14 mouse cellular contexts compared by ENCODE assay signal in the genomic region with DNA sequence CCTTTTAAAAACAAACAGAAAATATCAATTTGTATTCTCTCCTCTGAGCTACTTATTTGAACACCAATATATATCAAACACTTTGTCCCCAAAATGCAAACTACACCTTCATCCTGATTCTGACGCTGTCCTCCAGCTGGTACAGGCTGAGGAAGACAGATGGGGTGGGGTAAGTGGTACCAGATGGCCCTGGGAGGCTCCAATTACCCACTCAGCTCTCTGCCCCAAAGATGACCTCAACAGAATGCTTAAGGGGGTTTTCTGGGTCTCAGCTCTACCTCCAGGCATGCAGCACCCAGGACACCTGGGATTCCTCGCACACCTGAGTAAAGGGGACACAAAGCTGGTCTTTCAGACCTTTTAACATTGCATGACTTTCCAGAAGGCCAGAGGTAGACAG. TPM values are rescaled to one million over a fixed set of nuclear protein-coding genes. Genes with fewer than 3 reads are reported as not detected.
DNase-seq lines count a peak whose midpoint lies in the region; ATAC-seq and TF ChIP-seq lines count a peak whose summit lies in the region.
"Had no signal": no experiment of that assay in that cellular context is flagged by ENCODE, and none has a peak within 500 bp of the region (broad histone marks: within the 10 kb centered on the region; RNA-seq: fewer than 3 reads in every experiment).

No protein-coding gene starts in this region.

- DNase-seq in forebrain, postnatal 0 days = no peak
- peak; percentile 16 for DNase-seq in 3T3-L1 (ENCODE audit: low read depth, low spot score)
- peak; percentile 64 for DNase-seq in forelimb bud, embryonic 11.5 days (ENCODE audit: low read depth, low spot score)
- DNase-seq in lung, adult 2 months = no peak
- no peak for DNase-seq in urinary bladder, postnatal 25 days (ENCODE audit: low spot score)
- no peak for DNase-seq in urinary bladder, adult 18-20 months (ENCODE audit: low spot score in 2 of 2)
- DNase-seq: adrenal gland, postnatal 36 days; heart, adult 11 months; liver, postnatal 0 days; right cerebral cortex, postnatal 4 days had no signal

- no peak for TF ChIP-seq POLR2A in cortical plate, adult 2 months (IDR thresholded peaks at IDR 0.05; ENCODE audit: extremely low read depth, insufficient read depth, low read length)
- no peak for TF ChIP-seq POLR2A in lung, adult 2 months (IDR thresholded peaks at IDR 0.05; ENCODE audit: borderline replicate concordance, extremely low read depth, low read depth, low read length)

- H3K4me2 ChIP-seq in forebrain, embryonic 12.5 days = no peak overlapping the region
- H3K4me2 ChIP-seq in forebrain, postnatal 0 days (ENCODE audit: low read depth) = no peak overlapping the region
- H3K4me2 ChIP-seq: midbrain, embryonic 11.5 days had no signal

- H3K36me3 ChIP-seq in forebrain, embryonic 12.5 days (replicated peaks) = no peaks in the 10 kb centered on the region
- no peaks in the 10 kb centered on the region for H3K36me3 ChIP-seq in forebrain, postnatal 0 days (ENCODE audit: insufficient read depth)

- no peak overlapping the region for H3K4me3 ChIP-seq in forebrain, embryonic 12.5 days (replicated peaks)
- no peak overlapping the region for H3K4me3 ChIP-seq in forebrain, postnatal 0 days (ENCODE audit: low read depth, low read length)
- no peak overlapping the region for H3K4me3 ChIP-seq in cortical plate, adult 2 months (ENCODE audit: insufficient read depth, low read length)
- H3K4me3 ChIP-seq in lung, adult 2 months (replicated peaks; ENCODE audit: extremely low read depth, low read depth, low read length) = no peak overlapping the region

- no peak overlapping the region for H3K9ac ChIP-seq in forebrain, embryonic 12.5 days
- no peak overlapping the region for H3K9ac ChIP-seq in forebrain, postnatal 0 days
- H3K9ac ChIP-seq: liver, postnatal 0 days had no signal

- no peaks in the 10 kb centered on the region for H3K9me3 ChIP-seq in forebrain, embryonic 12.5 days
- H3K9me3 ChIP-seq in forebrain, postnatal 0 days (ENCODE audit: low read length) = no peaks in the 10 kb centered on the region

- ATAC-seq in forebrain, embryonic 12.5 days (ENCODE audit: low FRiP score) = no peak
- ATAC-seq in forebrain, postnatal 0 days = no peak
- ATAC-seq: liver, postnatal 0 days had no signal

- 65% methylated on average over 2 of the region's 2 CpGs for WGBS in forebrain, embryonic 12.5 days
- 53% methylated on average over 2 of the region's 2 CpGs for WGBS in forebrain, postnatal 0 days
- 70% methylated on average over 2 of the region's 2 CpGs for WGBS in lung, adult 2 months

- 0 out of 2 replicates have a peak overlapping the region, but pooled peaks have one; percentile 9 for H3K27ac ChIP-seq in forebrain, embryonic 12.5 days
- no peak overlapping the region for H3K27ac ChIP-seq in forebrain, postnatal 0 days (ENCODE audit: low read depth, low read length)
- H3K27ac ChIP-seq in cortical plate, adult 2 months (ENCODE audit: insufficient read depth, low read length) = peak overlapping the region; percentile 49; the same call in 1 of the 2 replicates
- H3K27ac ChIP-seq: kidney, postnatal 0 days had no signal

- TF ChIP-seq CTCF in forebrain, postnatal 0 days (IDR thresholded peaks at IDR 0.05; ENCODE audit: low read depth) = no peak
- TF ChIP-seq CTCF in cortical plate, adult 2 months (IDR thresholded peaks at IDR 0.05; ENCODE audit: extremely low read depth, insufficient read depth, low read length) = no peak
- TF ChIP-seq CTCF in lung, adult 2 months (IDR thresholded peaks at IDR 0.05; ENCODE audit: insufficient read depth, low read length) = no peak

- H3K27me3 ChIP-seq in forebrain, embryonic 12.5 days = no peaks in the 10 kb centered on the region
- no peaks in the 10 kb centered on the region for H3K27me3 ChIP-seq in forebrain, postnatal 0 days (ENCODE audit: insufficient read depth, low read length)

- peaks cover 83% of the 10 kb centered on the region for H3K4me1 ChIP-seq in forebrain, embryonic 12.5 days
- peaks cover 33% of the 10 kb centered on the region for H3K4me1 ChIP-seq in forebrain, postnatal 0 days (ENCODE audit: insufficient read depth)
- H3K4me1 ChIP-seq in cortical plate, adult 2 months (ENCODE audit: control insufficient read depth, insufficient read depth, low read length) = peaks cover 31% of the 10 kb centered on the region
- peaks cover 55% of the 10 kb centered on the region for H3K4me1 ChIP-seq in lung, adult 2 months (ENCODE audit: control insufficient read depth, insufficient read depth, low read length)

RNA-seq across cellular contexts. Expression of a gene that starts 13.9 kb away (rescaled TPM):
- polyA plus RNA-seq in forebrain, embryonic 12.5 days (2016; fragmentation: Nextera tagmentation; extraction: Ambion mirVana) = 82.6 and 90.6 TPM in 2 replicates
- total RNA-seq in forebrain, postnatal 0 days (2014; rRNA removed) = 42.2 and 43.8 TPM in 2 replicates
- 37.8 and 43.1 TPM in 2 replicates for polyA plus RNA-seq in forebrain, postnatal 0 days (2015; fragmentation: Nextera tagmentation; extraction: Ambion mirVana)
- polyA plus RNA-seq in cortical plate, adult 2 months (2012; rRNA removed) = 60.9 and 61.0 TPM in 2 replicates
- 82.2 and 94.2 TPM in 2 replicates for polyA plus RNA-seq in lung, adult 2 months (2012; rRNA removed)

RNA-seq across cellular contexts. Expression of a gene that starts 59.6 kb away (rescaled TPM):
- polyA plus RNA-seq in forebrain, embryonic 12.5 days (2016; fragmentation: Nextera tagmentation; extraction: Ambion mirVana) = 1.3 and 1.4 TPM in 2 replicates
- total RNA-seq in forebrain, postnatal 0 days (2014; rRNA removed) = 3.9 and 8.5 TPM in 2 replicates
- 0.53 and 0.98 TPM in 2 replicates for polyA plus RNA-seq in forebrain, postnatal 0 days (2015; fragmentation: Nextera tagmentation; extraction: Ambion mirVana)
- polyA plus RNA-seq in cortical plate, adult 2 months (2012; rRNA removed) = 1.3 and 1.5 TPM in 2 replicates
- polyA plus RNA-seq in lung, adult 2 months (2012; rRNA removed) = 0.41 and 0.54 TPM in 2 replicates

Comparison
In these comparisons a context has a peak if more than half of its experiments do, and no peak if none do; other contexts are left out.
1. DNase-seq: peak in 3T3-L1 (single experiment) and forelimb bud, embryonic 11.5 days (single experiment); none in forebrain, postnatal 0 days (single experiment), lung, adult 2 months (single experiment), urinary bladder, postnatal 25 days (single experiment) and urinary bladder, adult 18-20 months (0 of 2).